Mouse (Mus musculus) midbrain, postnatal 0 days (tissue): Measurements from ENCODE around the gene Epb41l2. TPM values are rescaled to one million over a fixed set of nuclear protein-coding genes. Genes with fewer than 3 reads are reported as not detected.

Experiments used
- ATAC-seq: fragments of 200-750 bp; cut with Nextera tagmentation; 2 replicates; pipeline ENCODE4 v1.8.0; 2017; ENCODE audit warnings: moderate number of reproducible peaks, mild to moderate bottlenecking, moderate TSS enrichment, moderate library complexity; ENCODE audit not compliant: low FRiP score
- DNase-seq: peaks from one replicate; pipeline ENCODE4 v3.0.0-alpha.2; 2015; ENCODE audit warnings: low spot score
- H3K27ac ChIP-seq: fragments of 300-500 bp; sonication (generic); 2 replicates; pipeline ENCODE4 v1.5.1; 2014; ENCODE audit warnings: low read depth, mild to moderate bottlenecking, low read length, mixed read lengths
- H3K27me3 ChIP-seq: fragments of 300-500 bp; sonication (generic); 2 replicates; pipeline ENCODE4 v1.6.1; 2014; ENCODE audit warnings: low read length, control low read depth, mixed read lengths; ENCODE audit not compliant: insufficient read depth
- H3K36me3 ChIP-seq: fragments of 300-500 bp; sonication (generic); 2 replicates; pipeline ENCODE4 v1.6.1; 2014; ENCODE audit warnings: low read length, control low read depth, mixed read lengths; ENCODE audit not compliant: insufficient read depth
- H3K4me1 ChIP-seq: fragments of 300-500 bp; sonication (generic); 2 replicates; pipeline ENCODE4 v1.6.1; 2014; ENCODE audit warnings: mild to moderate bottlenecking, control low read depth, antibody characterized with exemption, low read length, mixed read lengths; ENCODE audit not compliant: insufficient read depth
- H3K4me2 ChIP-seq: fragments of 300-500 bp; sonication (generic); 2 replicates; pipeline ENCODE4 v1.6.1; 2014; ENCODE audit warnings: low read depth, mild to moderate bottlenecking, low read length, mixed read lengths; ENCODE audit not compliant: poor library complexity, severe bottlenecking
- H3K4me3 ChIP-seq: fragments of 300-500 bp; sonication (generic); 2 replicates; pipeline ENCODE4 v1.5.1; 2014; ENCODE audit warnings: low read depth, mild to moderate bottlenecking, low read length, moderate library complexity
- H3K9ac ChIP-seq: fragments of 300-500 bp; sonication (generic); replicated peaks from 2 replicates; pipeline ENCODE4 v1.6.1; 2014; ENCODE audit warnings: mild to moderate bottlenecking, low read length, moderate library complexity, mixed read lengths; ENCODE audit not compliant: poor library complexity, severe bottlenecking
- H3K9me3 ChIP-seq: fragments of 300-500 bp; sonication (generic); 2 replicates; pipeline ENCODE4 v1.6.1; 2016; ENCODE audit warnings: low read length, control low read depth
- CTCF ChIP-seq: IDR thresholded peaks from 2 replicates; pipeline ENCODE4 v1.5.1; 2016; ENCODE audit warnings: antibody characterized with exemption, mild to moderate bottlenecking
- WGBS: fragments of 180-500 bp; shearing (Covaris S2); extraction: QIAGEN DNeasy Blood & Tissue Kit; methylation state at CpG from one replicate; pipeline ENCODE4 v1.1.7; 2014; 5-methylcytosine and 5-hydroxymethylcytosine counted together
- polyA plus RNA-seq: library from polyadenylated mRNA; unstranded; fragments of >200 nt; fragmentation: Nextera tagmentation; extraction: Ambion mirVana; gene quantifications from 2 replicates; pipeline ENCODE4 v1.2.1, GENCODE M21; 2015
- total RNA-seq: library from RNA; depleted of rRNA; stranded (reverse); fragments of >200 nt; gene quantifications from 2 replicates; pipeline ENCODE4 v1.2.3, GENCODE M21; 2014

Gene Epb41l2
- total and polyA plus RNA-seq, 2 experiments from 2014 or later, result 21.8 to 51.7 TPM

DNA sequence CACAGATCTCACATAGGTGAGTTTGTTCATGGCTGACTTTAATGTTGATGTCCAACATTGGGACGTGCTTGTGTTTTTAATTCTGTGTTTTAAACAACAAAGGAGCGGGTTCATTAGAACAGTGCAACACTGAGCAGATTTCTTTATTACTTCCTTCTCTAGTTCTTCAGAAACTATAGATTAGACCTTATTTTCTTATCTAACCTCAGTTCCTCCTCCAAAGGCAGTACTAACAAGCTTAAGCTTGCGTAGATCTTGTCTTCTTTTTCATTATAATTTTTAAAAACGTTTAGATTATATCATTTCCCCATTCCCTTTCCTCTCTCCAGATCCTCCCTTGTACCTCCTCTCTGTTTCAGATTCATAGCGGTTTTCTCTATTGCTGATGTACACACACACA lies 57.1 kb downstream of the Epb41l2 start:
- Histone ChIP-seq H3K36me3 (no peaks in the 10 kb centered on the region), H3K27me3 (no peaks in the 10 kb centered on the region), H3K4me2 (no peak overlapping the region), H3K4me3 (no peak overlapping the region), H3K4me1 (no peaks in the 10 kb centered on the region), H3K9ac (no peak overlapping the region), H3K9me3 (no peaks in the 10 kb centered on the region), H3K27ac (no peak overlapping the region)
- WGBS, result 85% methylated on average over 5 of the region's 5 CpGs
- no peak for DNase-seq
- ATAC-seq, result no peak
- no peak for TF ChIP-seq CTCF

DNA sequence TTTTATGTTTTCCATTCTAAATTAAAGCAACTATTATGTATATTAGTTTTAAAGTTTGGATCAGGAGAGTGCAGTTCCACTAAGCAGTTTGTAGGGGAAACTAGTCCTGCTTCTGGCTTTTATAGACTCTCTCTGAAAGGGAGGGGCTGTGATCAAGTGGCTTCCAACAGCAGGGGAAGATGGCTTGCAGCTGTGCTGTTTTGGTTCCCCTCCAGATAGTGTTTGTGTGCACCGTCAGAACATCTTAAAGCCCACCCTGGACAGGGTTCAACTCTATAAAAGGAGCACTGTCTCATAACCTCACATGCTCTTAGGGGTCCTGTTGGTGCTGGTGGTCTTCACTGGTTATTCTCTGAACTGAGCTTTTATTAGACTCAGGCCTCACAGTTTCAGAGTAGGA lies 66.5 kb downstream of the Epb41l2 start:
- no peaks in the 10 kb centered on the region for H3K4me1 ChIP-seq
- 33% methylated on average over 1 of the region's 1 CpGs for WGBS
- no peak overlapping the region for H3K27ac ChIP-seq
- H3K9ac ChIP-seq, result no peak overlapping the region
- H3K36me3 ChIP-seq, result no peaks in the 10 kb centered on the region
- no peak overlapping the region for H3K4me2 ChIP-seq
- TF ChIP-seq CTCF, result no peak
- H3K4me3 ChIP-seq, result no peak overlapping the region
- no peak for ATAC-seq
- H3K27me3 ChIP-seq, result no peaks in the 10 kb centered on the region
- no peaks in the 10 kb centered on the region for H3K9me3 ChIP-seq
- DNase-seq, result no peak

DNA sequence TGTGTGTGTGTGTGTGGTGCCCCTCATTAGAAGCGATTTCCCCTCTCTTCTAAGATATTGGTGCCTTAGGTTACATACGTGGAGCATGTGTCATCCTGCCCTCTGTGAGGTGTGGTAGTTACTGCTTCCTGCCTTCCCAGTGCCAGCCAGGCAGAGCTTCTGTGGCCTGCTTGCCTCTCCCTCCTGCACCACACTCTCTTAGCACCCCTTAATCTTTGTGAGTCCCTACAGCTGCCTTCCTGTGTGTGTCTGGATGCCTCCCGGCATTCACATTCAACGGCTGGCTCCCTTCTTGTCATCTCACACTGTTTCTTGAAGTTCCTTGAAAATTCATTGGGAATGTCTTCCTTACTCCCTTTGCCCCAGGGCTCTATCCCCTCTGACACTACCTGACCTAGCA lies 67.2 kb downstream of the Epb41l2 start:
- no peak overlapping the region for H3K4me3 ChIP-seq
- H3K4me1 ChIP-seq, result no peaks in the 10 kb centered on the region
- no peaks in the 10 kb centered on the region for H3K9me3 ChIP-seq
- H3K27ac ChIP-seq, result no peak overlapping the region
- no peak overlapping the region for H3K4me2 ChIP-seq
- ATAC-seq (no peak), DNase-seq (no peak)
- no peaks in the 10 kb centered on the region for H3K36me3 ChIP-seq
- WGBS, result 77% methylated on average over 4 of the region's 4 CpGs
- no peak for TF ChIP-seq CTCF
- no peaks in the 10 kb centered on the region for H3K27me3 ChIP-seq
- no peak overlapping the region for H3K9ac ChIP-seq

DNA sequence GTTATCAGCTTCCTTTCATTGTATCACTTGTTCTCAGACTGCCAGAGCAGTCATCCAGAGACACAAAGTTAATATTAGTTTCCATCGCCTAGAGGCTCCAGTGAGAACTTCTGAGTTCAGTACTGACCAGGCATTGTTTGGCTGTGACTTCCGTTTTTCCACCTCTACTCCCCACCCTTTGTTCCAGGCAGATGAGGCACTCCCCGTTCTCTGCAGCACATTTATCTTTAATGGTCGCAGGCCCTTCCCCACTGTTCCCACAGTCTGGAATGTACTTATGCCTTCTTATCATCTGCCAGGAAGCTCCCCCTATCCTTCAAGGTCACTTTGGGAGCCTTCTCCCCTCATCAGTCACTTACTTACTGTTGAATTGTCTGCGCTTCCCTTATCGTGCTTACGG lies 67.9 kb downstream of the Epb41l2 start:
- H3K9me3 ChIP-seq, result no peaks in the 10 kb centered on the region
- no peak overlapping the region for H3K9ac ChIP-seq
- no peaks in the 10 kb centered on the region for H3K27me3 ChIP-seq
- no peak overlapping the region for H3K27ac ChIP-seq
- H3K36me3 ChIP-seq, result no peaks in the 10 kb centered on the region
- no peak overlapping the region for H3K4me2 ChIP-seq
- no peaks in the 10 kb centered on the region for H3K4me1 ChIP-seq
- DNase-seq (no peak), ATAC-seq (no peak)
- TF ChIP-seq CTCF, result no peak
- no peak overlapping the region for H3K4me3 ChIP-seq
- 71% methylated on average over 7 of the region's 7 CpGs for WGBS

DNA sequence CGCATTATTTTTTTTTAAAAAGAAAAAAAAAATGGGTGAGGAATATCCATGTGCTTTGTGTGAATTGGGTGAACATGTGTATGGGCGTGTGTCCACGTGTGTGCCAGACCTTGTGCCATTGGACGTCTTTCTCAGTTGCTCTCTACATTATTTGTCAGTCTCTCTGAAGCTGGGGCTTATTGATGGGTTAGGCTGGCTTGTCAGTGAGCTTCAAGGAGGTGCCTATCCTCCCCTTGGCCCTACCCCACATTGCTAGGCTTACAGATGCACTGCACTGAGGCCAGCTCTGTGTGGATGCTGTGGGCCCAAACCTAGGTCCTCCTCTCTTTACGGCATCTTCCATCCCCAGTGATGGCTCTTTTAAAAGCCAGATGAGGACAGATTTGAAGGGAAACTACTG lies 69.1 kb downstream of the Epb41l2 start:
- H3K9ac ChIP-seq, result no peak overlapping the region
- no peaks in the 10 kb centered on the region for H3K27me3 ChIP-seq
- ATAC-seq, result no peak
- no peaks in the 10 kb centered on the region for H3K4me1 ChIP-seq
- no peak for DNase-seq
- no peak overlapping the region for H3K4me2 ChIP-seq
- TF ChIP-seq CTCF, result no peak
- no peaks in the 10 kb centered on the region for H3K36me3 ChIP-seq
- no peaks in the 10 kb centered on the region for H3K9me3 ChIP-seq
- WGBS, result 90% methylated on average over 5 of the region's 5 CpGs
- H3K4me3 ChIP-seq, result no peak overlapping the region
- H3K27ac ChIP-seq, result no peak overlapping the region

DNA sequence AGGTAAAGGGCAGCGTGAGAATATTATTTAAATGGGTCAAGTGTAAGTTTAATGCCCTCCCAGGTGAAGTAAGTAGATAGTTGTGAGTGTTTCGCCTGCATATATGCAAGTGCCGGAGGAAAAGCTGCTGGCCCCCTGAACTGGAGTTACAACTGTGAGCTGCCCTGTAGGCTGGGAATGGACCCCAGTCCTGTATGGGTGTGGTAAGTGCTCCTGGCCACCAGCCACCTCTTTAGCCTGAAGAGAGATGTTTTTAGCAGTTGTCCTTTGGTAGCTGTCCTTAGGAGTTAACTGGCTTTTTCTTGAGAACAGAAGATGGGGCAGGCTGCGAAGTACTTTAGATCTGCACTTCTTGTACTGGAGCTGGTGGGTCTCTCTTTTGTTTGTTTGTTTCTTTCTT lies 69.7 kb downstream of the Epb41l2 start:
- no peaks in the 10 kb centered on the region for H3K9me3 ChIP-seq
- 92% methylated on average over 4 of the region's 4 CpGs for WGBS
- no peaks in the 10 kb centered on the region for H3K27me3 ChIP-seq
- ATAC-seq, result no peak
- H3K36me3 ChIP-seq, result no peaks in the 10 kb centered on the region
- H3K4me2 ChIP-seq, result no peak overlapping the region
- no peak overlapping the region for H3K4me3 ChIP-seq
- H3K9ac ChIP-seq, result no peak overlapping the region
- H3K27ac ChIP-seq, result no peak overlapping the region
- no peak for TF ChIP-seq CTCF
- no peaks in the 10 kb centered on the region for H3K4me1 ChIP-seq
- DNase-seq, result no peak
